Mouse (Mus musculus) hindlimb bud, embryonic 11.5 days (tissue): ENCODE measurements around the gene Rhou.
A peak's percentile ranks its signal among the peaks of the same experiment; 100 is the strongest.

Experiments
- DNase-seq: peaks from one replicate; pipeline ENCODE4 v3.0.0-alpha.2; 2012; ENCODE audit warnings: low read depth, low spot score; ENCODE audit errors: extremely low spot score

The Rhou gene

DNA sequence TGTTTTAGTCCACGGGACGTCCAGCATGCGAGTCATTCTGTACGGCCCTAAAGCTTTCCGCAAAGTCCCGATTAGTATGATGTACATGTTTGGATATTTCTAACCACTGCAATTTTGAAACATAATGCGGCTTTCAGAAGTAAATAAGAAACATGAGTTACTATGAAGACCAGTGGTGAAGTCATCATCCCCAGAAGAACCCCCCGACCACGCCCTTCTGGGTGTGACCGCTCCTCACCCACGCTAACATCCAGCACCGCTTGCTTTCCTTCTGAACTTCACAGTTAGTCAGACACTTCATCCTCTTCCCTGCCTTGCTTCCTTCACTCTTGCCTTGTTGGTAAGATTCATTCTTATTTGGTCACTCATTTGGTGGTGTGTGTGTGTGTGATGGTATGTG, 4.2 kb upstream of the Rhou start:
- no peak for DNase-seq

DNA sequence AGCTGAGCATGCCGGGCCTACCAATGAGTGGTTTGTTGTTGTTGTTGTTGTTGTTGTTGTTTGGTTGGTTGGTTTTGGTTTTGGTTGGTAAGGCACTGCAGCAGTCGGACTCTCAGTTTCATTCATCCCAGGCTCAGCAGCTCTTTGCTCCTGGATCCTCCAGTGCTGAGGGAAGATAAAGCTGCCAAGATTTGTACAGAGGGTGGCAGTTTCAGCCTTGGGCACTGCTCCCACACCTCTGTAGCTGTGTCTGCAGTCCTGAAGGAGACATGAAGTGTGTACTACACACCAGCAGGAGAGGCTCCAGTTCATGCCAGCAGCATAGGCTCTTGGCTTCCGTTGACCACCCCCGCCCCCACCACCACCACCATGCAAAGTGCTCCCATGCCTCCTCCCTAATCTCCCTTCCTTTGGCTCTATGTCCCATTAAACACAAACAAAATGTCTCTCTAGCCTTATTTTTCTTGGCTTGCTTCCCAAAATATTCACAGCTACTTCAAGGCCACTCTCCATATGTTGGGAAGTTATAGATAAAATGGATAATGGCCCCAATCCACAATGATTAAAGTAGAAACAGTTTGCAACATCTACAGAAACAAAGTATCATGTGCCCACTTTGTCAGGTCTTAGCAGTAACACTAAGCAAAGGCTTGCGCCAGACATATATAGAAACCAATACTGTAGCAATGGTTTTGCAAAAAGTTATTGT, 2.2 kb upstream of the Rhou start:
- DNase-seq, result no peak

GRCm38 (mm10) chr8:123652641-123653040, 1.1 kb upstream of the Rhou start:
- no peak for DNase-seq

DNA sequence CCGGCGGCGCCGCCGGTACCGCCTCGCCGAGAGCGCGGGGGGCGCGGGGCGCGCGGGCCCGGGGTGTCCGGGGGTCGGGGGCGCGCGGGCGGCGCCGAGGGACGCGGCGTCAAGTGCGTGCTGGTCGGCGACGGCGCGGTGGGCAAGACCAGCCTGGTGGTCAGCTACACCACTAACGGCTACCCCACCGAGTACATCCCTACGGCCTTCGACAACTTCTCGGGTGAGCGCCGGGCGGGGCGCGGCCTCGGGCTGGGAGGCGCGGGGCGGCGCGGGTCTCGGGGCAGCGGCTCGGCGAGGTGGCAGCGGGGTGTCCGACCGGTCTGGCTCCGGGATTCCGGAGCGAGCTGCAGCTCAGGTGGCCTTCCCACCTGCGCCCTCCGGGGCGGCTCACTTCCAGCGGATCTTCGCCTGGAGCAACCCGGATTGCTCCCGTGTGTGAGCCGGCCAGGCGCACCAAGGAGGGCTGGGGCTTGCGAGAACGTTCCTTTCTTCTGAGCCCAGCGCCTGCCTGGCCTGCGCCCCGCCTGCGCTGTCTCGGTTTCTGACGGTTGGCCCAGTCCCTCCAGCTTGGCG, 353 bp downstream of the Rhou start:
- no peak for DNase-seq

DNA sequence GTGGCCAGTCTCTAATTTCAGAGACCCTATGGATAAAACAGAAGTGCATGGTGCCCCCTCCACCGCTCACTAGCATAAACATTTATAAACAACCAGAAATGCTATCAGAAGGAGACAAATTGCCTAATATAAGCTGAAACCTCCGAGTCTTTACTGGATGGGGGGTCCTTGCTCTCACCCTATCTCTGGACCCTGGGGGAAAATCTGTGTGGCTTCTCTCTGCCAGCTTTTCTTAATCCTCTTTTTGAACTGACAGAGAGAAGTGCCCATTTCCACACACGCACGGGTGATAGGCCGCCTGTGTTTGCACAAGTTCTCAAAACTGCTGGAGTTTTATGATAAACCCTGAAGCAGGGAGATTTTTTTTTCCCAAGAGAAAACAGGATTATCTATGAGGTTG, 1.0 kb downstream of the Rhou start:
- DNase-seq, result no peak

DNA sequence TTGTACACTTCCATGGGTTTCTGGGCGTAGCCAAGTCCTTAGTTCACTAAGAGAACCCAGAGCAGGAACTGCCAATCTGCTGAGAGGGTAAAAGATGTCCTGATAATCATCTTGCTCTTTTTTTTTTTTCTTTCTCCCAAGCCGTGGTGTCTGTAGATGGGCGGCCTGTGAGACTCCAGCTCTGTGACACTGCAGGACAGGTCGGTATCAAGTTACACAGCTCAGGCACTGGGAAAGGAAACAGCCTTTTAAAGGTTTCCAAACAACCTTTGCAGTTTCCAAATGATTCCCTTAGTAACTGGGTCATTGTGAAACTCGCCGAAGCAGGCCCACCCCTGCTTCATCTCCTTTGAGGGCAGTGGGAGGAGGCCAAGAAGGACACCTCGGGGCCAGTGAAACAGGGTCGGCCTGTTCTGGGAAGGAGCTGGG, 1.6 kb downstream of the Rhou start:
- no peak for DNase-seq

GRCm38 (mm10) chr8:123657826-123658225, 4.1 kb downstream of the Rhou start:
- no peak for DNase-seq

DNA sequence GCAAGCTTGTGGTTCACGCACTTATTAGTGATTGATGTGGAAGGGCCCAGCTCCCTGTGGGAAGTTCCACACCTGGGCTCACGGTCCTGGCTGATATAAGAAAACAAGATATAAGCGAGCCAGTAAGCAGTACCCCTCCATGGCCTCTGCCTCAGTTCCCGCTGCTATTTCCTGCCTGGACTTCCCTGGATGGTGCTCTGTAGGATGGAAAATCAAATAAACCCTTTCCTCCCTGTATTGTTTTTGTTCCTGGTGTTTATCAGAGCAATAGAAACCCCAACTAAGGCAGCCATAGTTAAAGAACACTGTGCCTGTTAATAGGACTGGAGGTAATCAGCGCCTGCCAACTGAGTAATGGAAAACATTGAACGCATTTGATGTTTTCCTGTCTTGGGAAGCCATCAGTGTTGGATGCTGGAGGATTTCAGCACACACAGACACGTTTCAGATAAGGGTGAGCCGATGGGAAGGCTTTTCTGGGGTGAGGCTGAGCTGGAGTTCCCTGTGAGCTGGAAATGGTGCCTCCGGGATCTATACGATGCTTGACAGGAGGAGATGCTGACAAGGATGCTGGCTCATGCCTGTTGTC, 5.8 kb downstream of the Rhou start:
- DNase-seq, result no peak

GRCm38 (mm10) chr8:123661515-123661914, 7.8 kb downstream of the Rhou start:
- no peak for DNase-seq

DNA sequence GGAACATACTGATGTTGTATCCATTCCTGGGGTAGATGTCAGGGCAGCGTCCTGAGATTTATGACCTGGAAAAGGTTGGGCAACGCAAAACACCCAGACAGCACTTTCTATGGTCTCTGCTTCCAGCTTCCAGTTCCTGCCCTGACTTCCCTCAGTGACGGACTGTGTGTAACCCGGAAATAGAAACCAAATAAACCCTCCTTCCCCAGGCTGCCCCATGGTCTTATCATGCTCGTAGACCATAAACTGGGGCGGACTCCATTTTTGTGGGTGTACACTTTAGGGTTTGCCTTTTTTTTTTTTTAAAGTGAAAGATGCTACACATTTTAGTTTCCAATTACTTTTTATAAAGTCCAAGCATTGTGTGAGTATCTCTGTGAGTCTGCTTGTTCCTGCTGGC, 11.9 kb downstream of the Rhou start:
- DNase-seq, result no peak

- DNase-seq, result no peak
Measured at GRCm38 (mm10) chr8:123666832-123667231, 13.1 kb downstream of the Rhou start.

DNA sequence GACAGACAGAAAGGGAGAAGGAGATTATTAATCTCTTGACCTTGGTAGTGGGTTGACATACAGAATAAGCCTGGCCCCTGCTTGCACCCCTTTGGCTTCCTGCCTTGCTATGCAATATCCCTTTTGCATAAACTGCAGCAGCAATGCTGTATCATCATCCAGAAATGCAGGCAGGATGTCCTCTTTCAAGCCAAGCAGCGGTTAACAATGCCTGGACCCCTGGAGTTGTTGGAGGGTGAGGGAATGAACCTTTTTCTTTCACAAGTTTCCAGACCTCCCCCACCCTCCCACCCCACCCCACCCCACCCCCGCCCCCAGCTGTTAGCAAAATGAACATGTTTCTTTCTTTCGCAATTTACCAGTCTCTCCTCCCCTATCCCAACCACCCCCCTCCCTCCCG, 15.0 kb downstream of the Rhou start:
- no peak for DNase-seq

- no peak for DNase-seq
Measured at GRCm38 (mm10) chr8:123670766-123671165, 17.0 kb downstream of the Rhou start.

- DNase-seq, result no peak
Measured at GRCm38 (mm10) chr8:123671454-123671853, 17.7 kb downstream of the Rhou start.

DNA sequence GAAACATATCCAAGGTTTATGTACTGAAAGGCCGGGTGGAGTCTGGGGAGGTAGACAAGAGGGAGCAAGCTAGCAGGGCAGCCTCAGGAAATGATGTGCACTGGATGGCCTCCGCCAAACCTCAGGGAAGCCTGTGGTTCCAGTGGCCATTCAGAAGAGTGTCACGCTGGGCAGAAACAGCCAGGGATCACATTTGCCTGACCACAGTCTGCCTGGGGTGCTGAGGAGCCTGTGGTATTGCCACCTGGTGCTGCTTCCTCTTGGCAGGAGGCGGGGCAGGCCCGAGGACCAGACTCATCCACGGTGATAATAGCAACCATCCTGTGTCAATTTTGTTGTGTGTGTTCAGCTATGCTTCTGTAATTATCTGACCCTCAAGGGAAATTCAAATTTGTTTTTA, 18.9 kb downstream of the Rhou start:
- DNase-seq, result no peak

GRCm38 (mm10) chr8:123675611-123676010, 21.9 kb downstream of the Rhou start:
- DNase-seq, result no peak

- no peak for DNase-seq
Measured at GRCm38 (mm10) chr8:123678390-123678789, 24.7 kb downstream of the Rhou start.

GRCm38 (mm10) chr8:123682073-123682761, 28.5 kb downstream of the Rhou start:
- DNase-seq, result peak; percentile 20

DNA sequence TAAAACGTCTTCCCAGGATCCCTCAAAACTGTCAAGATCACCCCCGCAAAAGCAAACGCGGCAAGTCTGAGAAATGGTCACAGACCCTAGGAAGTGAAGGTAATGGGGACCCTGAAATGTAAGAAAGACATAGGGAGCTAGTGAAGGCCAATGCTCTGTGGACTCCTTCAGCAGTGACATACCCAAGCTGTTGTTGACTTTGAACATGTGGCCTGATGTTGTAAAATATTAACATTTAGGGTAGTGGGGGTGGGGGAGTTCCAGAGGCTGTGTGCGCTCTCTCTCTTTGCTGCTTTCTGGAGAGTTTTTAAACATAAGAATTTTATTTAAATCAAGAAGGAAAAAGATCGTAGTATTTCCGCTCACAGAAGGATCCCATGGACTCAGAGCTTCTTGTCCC, 29.6 kb downstream of the Rhou start:
- no peak for DNase-seq

GRCm38 (mm10) chr8:123684806-123685205, 31.1 kb downstream of the Rhou start:
- DNase-seq, result no peak

- DNase-seq, result no peak
Measured at GRCm38 (mm10) chr8:123685477-123685876, 31.7 kb downstream of the Rhou start.

- DNase-seq, result no peak
Measured at GRCm38 (mm10) chr8:123687826-123688225, 34.1 kb downstream of the Rhou start.
